Mouse (Mus musculus): ENCODE results near the gene Zfp988.
"Not testable (repeated sequence)": the region's sequence is repeated elsewhere in the genome, so short reads cannot be mapped to it uniquely, and the experiment has no call there.

Gene Zfp988

DNA sequence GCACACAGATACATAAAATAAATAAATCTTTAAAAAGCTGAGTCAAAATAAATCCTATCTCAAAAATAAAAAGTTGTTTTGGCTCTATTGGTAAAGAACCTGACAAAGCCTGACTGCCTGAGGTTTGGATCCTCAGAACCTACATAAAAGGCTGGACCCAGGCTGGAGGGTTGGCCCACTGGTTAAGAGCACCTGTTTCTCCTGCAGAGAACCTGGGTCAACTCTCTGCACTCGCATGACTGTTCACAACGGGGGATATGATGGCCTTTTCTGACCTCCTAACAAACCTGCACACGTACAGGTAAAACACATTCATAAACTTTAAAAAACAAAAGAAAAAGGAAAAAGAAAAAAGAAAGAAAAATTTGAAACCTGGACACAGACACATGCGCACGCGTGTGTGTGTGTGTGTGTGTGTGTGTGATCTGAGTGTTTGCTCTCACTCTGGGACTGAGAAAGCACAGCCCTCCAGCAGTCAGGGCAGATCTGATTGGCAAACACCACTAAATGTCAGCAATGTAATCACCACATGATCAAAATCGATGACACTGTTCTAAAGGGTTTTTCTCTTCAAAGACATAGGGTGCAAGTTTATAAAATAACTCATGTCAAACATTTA lies 34.2 kb downstream of the Zfp988 start:
- POLR2A ChIA-PET: interaction anchor here in 1 of 4 experiments (1.9 kb wide), 1 partner anchor 1796 kb away, joined by 7 read pairs; no protein-coding TSS in a partner anchor
- CTCF ChIA-PET: not testable (repeated sequence)

DNA sequence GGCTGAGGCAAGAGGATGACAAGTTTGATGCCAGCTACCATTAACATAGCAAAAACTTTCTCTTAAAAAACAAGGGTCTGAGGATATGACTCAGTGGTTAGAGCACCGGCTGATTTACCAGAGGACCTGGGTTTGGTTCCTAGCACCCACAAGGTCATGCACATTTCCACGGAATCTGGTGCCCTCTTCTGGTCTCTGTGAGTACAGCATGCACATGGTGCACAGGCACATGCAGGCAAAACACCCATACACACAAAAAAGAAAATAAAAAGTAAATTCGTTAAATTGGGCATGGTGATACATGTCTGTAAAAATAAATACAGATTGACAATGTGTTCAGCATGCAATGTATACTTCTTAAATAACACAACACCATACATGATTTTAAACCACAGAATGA lies 34.8 kb downstream of the Zfp988 start:
- POLR2A ChIA-PET: not testable (repeated sequence)

DNA sequence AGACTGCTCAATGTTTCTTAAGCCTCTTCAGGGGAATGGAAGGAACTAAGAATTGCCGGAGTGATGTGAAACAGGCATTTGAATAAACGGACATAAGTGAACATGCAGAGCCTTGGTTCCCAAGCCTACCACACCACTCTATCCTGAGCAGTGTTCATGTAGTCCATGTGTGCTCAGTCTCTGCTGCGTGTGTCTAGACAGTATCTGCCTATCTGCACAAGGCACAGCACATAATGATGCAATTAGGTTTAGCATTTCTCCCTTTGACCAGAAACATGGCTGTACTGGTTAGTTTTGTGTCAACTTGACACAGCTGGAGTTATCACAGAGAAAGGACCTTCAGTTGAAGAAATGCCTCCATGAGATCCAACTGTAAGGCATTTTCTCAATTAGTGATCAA lies 35.4 kb downstream of the Zfp988 start:
- ChIA-PET CTCF (interaction anchor here in 3 of 4 experiments (0.6 kb wide), 3 partner anchors 1795 to 1796 kb away, joined by 5 to 33 read pairs (median 5); no protein-coding TSS in a partner anchor), POLR2A (interaction anchor here in 3 of 4 experiments (0.6 kb wide), 4 partner anchors 1795 to 1798 kb away, joined by 3 to 19 read pairs (median 10); no protein-coding TSS in a partner anchor)

More for the DNA sequence above, 34.8 kb downstream of the Zfp988 start:
- CTCF ChIA-PET: not testable (repeated sequence)

DNA sequence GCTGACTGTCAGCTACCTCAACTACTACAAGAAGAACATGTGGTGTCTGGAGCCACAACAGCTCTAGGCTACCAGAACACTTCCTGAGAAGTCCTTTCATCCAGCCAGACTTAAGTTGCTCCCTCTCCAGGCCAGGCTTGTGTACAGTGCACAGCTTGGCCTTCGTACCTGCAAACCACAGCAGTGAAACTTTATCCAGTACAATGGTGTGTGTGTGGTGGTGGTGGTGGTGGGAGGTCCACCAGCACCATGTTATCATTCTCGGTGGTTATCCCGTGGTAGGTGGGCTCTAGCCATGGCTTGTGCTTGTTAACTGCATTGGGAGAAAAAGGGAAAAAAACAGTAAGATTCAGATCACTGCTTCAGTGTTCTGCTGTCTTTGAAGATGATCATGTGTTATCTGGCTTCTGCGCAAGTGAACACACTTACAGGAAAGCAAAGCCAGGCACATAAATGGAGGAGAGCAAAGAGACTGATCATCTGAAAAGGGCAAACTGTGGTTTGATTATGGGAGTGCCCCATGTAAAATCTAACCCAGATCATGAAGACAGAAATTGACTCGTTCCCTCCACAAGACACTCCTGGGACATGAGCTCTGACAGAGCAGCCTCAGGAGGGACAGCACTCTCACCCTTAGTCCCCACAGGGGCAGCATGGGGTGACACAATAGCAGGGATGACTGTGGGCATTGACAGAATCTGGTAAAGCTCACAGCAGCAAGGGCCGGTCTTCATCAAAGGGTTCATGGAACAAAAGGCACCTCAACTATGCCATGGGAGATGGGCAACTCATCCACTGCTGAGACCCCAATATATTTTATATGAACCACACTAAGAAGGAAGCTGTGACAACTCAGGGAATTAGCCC lies 37.8 kb downstream of the Zfp988 start:
- POLR2A ChIA-PET: not testable (repeated sequence)
- CTCF ChIA-PET: interaction anchor here in 1 of 4 experiments (0.9 kb wide), 1 partner anchor 1797 kb away, joined by 3 read pairs; no protein-coding TSS in a partner anchor

DNA sequence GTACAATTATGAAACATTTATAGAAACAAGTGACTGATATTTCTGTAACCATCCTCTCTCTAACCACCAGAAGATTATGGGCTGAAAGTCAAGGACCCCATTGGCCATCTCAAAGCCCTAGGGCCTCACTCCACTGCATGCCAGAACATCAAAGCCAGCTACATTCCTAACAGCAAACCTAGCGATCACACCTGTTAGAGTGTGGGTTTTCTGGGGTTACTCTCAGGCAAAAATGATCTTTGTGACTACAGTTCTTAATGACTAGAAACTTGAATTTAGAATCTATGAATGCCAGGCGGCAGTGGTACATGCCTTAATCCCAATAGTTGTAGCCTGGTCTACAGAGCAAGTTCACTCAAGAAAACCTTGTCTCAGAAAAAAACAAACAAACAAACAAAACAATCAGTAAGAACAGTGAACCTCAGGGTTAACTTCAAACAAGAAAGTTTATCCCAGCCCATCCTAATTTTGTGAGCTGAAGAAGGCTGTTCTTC lies 39.6 kb downstream of the Zfp988 start:
- POLR2A ChIA-PET, CTCF ChIA-PET: not testable (repeated sequence)

DNA sequence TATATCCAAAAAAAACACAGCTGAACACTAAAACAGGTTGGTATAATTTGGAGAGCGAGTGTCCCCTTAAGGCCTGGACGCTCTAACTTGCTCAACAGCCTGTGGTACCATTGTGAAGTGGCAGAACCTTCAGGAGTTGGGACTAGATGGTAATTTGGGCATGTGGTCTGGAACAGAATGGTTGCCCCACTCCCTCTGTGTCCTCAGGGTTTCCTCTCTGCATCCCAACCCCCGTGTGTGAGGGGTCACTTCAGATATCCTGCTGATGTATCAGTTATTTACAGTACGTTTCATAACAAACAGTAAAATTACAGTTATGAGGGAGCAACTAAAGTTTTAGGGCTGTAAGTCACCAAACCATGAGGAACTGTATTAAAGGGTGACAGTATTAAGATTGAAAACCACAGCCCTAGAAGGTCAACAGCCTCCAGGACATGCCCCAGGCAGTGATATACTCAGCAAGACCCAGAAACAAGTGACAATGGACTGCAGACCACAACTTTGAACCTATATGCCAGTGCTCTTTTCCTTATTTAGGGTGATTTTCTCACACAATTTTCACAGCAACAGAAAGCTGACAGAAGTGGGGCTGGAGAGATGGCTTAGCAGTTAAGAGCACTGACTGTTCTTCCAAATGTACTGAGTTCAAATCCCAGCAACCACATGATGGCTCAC lies 41.0 kb downstream of the Zfp988 start:
- CTCF ChIA-PET, POLR2A ChIA-PET: not testable (repeated sequence)

DNA sequence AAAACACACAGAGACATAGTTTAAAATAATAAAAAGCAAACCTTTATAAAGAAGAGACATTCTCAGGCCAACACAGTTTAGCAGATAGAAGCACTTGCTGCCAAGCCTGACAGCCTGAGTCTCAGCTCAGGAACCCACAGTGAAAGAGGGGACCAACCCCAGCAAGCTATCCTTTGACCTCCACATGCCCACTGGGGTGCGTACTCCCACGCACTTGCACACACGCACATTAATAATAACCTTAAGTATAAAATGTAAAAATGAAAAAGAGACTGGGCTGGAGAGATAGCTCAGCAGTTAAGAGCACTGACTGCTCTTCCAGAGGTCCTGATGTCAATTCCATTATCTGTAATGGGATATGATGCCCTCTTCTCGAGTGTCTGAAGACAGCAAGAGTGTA lies 41.8 kb downstream of the Zfp988 start:
- POLR2A ChIA-PET: not testable (repeated sequence)

DNA sequence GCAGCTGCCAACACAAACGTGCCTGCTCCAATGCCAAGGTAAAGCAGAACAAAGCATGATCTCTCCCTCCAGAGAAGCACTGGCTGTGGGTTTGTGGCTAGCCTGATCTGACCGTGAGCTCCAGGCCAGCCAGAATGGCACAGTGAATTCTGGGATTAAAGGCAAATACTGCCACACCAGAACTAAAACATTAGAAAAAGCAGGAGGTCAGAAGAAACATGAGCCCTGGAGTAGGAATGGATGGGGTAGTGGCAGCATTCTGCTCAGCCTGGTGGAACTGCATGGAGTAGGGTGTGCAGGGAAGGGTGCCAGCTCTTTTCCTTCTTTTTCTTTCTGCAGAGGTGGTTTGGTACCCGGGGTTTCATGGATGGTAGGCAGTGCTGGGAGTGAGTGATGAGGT lies 42.4 kb downstream of the Zfp988 start:
- CTCF ChIA-PET, POLR2A ChIA-PET: not testable (repeated sequence)

More for the DNA sequence above, 41.8 kb downstream of the Zfp988 start:
- CTCF ChIA-PET: not testable (repeated sequence)

DNA sequence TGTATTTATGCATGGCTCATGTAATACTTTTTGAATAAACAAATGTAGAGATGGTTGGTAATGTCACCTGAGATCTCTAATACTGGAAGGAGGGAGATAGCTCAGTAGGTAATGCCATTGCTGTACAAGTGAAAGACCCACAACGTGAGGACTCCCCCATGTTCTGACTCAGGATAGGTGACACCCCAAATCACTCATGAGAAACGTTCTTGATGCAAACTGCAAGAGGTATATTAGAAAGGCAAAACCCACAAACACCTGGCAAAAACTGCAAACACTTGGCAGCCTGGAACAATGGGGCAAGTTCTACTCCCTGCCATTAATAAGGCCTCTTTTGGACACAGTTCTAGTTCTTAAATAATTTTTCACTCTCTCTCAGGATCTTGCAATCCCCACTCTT lies 42.9 kb downstream of the Zfp988 start:
- CTCF ChIA-PET: not testable (repeated sequence)

DNA sequence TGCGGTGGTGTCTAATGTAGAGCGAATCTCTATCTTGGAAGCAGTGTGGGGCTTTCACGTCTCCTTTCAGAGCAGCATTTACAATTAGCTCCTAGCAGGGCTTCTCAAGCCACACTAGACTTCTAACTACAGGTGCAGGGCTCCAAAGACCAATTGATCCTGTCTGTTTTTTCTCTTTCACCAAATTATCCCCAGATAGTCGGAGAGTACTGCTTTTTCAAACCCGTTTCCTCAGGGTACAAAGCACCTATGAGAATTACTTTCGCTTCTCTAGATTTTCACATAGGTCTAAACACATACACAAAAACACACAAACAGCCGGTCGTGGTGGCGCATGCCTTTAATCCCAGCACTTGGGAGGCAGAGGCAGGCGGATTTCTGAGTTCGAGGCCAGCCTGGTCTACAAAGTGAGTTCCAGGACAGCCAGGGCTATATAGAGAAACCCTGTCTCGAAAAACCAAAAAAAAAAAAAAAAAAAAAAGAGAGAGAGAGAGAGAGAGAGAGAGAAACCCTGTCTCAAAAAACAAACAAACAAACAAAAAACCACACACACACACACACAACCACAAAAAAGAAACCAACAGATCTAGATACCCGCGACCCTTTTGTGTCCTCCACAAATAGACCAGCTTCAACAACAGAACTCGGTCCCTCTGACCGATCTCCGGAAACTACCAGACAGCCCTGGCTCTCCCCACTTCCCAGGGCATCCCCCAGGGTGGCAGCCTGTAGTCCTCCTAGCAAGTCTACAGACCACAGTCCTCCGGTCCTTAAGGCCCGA lies 43.6 kb downstream of the Zfp988 start:
- POLR2A ChIA-PET, CTCF ChIA-PET: not testable (repeated sequence)

More for the DNA sequence above, 42.9 kb downstream of the Zfp988 start:
- POLR2A ChIA-PET: not testable (repeated sequence)

DNA sequence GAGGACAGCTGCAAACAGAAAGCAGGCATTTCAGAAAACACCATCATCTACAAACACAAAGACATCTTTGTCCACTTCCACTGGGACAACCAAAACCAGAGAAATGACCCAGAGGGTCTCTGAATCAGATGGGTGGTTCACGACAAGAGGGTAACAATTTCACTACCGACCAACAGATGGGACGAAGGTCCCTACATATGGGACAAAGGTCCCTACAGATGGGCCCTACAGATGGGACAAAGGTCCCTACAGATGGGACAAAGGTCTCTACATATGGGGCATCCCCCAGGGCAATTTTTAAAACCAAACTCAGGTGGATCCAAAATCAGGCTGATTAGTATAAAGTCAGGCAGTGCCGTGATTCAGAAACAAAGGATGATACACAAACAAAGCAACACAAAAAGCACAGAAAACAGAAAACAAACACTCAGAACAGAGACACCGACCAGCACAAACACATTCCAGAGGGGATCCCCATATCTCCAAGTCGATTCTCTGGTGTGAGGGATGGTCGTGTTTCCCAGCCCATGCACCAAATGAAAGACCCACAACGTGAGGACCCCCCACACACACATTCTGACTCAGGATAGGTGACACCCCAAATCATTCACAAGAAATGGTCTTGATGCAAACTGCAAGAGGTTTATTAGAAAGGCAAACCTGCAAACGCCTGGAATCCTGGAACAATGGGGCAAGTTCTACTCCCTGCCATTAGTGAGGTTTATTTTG lies 44.4 kb downstream of the Zfp988 start:
- CTCF ChIA-PET: not testable (repeated sequence)
- POLR2A ChIA-PET: interaction anchor here in 1 of 4 experiments (1.2 kb wide), 2 partner anchors 13 to 1795 kb away, joined by 4 to 7 read pairs; no protein-coding TSS in a partner anchor

DNA sequence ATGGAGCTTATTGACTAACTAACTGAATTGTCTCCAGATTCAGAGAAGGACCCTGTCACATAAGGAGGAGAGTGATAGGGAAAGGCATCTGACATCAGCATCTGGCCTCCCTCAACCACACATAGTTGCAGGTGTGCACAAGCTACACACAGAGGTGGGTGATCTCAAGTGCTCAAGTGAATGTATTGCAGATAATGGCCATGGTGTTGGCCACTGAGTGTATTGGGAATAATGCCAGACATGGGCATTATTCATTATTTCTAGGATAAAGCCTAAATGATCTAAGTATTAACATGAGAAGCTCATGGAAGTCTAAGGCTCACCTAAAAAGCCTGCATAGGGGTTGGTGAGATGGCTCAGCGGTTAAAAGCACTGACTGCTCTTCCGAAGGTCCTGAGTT lies 45.1 kb downstream of the Zfp988 start:
- POLR2A ChIA-PET: interaction anchor here in 1 of 4 experiments (1.2 kb wide), 2 partner anchors 13 to 1796 kb away, joined by 4 to 7 read pairs; no protein-coding TSS in a partner anchor
- CTCF ChIA-PET: not testable (repeated sequence)

DNA sequence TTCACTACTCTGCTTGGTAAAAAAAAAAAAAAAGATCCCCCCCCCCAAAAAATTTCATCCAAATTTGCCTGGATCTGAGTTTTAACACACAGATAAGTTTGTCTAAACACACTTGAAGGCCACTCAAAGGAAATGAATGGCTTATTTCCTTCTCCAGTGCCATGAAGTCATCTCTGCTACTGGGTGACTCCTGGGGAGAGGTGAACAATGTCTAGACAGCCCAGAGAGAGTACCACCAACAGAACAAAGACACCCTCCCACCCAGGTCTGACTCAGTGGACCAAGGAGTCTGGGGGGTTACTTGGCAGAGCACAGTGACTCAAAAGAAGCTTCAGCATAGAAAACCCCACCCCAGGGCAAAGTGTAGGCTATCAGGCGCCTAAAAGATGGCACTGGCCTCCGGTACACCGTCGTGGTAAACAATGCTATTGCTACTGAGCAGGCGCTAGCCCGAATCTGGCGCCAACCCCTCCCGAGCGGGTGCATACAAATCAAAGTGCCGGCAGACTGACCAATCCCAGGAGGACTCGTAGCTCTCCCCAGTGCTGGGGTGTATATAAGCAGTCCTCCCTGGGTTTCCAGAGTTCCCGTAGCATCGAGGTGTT lies 46.0 kb downstream of the Zfp988 start:
- POLR2A ChIA-PET: interaction anchor here in 1 of 4 experiments (1.2 kb wide), 1 partner anchor 1796 kb away, joined by 7 read pairs; no protein-coding TSS in a partner anchor
- CTCF ChIA-PET: not testable (repeated sequence)

DNA sequence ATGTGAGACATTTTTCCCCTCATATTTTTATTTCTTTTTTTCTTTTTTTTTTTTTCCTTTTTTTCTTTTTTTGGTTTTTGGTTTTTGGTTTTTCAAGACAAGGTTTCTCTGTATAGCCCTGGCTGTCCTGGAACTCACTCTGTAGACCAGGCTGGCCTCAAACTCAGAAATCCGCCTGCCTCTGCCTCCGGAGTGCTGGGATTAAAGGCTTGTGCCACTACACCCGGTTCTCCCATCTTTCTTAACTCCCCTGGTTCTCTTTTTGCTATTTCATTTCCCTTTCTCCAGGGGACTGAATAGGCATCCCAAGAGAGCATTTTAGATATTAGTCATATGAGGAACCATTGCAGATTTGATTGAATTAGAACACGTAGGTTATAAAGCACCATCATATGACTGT lies 48.2 kb downstream of the Zfp988 start:
- CTCF ChIA-PET, POLR2A ChIA-PET: not testable (repeated sequence)

DNA sequence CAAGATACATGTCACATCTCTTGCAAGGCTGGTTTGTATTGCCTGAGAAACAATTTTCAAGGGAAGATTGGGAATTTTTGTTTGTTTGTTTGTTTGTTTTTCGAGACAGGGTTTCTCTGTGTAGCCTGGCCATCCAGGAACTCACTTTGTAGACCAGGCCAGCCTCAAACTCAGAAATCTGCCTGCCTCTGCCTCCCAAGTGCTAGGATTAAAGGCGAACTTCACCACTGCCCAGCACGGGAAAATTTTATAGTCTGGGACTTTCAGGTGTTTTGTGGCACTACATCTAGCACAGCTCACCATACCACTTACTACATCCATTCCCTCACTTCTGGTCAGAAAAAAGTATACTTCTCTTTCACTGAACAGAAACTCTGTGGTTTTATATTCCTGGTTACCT lies 50.6 kb downstream of the Zfp988 start:
- CTCF ChIA-PET, POLR2A ChIA-PET: not testable (repeated sequence)

DNA sequence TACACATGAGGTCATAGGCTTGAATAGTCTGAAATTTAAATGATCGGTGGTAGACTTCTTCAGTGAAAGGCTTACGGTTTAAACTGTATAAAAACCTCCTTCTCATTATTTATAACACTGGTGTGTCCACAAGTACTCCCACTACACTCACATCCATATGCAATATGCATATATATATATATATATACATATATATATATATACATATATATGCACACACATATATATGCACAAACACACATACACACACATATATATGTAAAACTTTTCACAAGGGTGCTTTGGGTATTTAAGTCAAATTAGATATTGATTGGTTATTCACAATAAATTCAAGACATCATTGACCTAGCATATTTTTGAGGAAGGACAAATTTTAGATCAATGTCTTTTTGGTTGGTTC lies 51.7 kb downstream of the Zfp988 start:
- CTCF ChIA-PET, POLR2A ChIA-PET: not testable (repeated sequence)

DNA sequence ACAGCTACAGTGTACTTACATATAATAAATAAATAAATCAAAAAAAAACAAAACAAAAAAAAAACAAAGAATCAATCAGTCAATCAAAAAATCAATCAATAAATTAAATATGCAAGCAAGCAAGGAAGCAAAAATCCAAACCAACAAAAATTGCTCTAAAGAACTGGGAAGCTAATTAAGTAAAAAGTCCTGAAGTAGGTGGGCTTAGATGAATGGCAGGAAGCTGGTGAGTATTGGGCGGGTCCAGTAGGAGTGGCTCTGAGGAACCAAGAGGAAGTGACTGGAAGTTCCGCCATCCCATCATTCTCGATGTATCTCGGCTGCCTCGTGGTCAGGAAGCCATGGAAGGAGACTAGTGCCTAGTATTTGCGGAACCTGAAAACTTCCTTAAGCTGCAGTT lies 55.5 kb downstream of the Zfp988 start, which contains the start of gene Zfp978:
Zfp978 (plus strand) TSS at position 301 of the 400 bp plus-strand sequence.
- CTCF ChIA-PET, POLR2A ChIA-PET: not testable (repeated sequence)

DNA sequence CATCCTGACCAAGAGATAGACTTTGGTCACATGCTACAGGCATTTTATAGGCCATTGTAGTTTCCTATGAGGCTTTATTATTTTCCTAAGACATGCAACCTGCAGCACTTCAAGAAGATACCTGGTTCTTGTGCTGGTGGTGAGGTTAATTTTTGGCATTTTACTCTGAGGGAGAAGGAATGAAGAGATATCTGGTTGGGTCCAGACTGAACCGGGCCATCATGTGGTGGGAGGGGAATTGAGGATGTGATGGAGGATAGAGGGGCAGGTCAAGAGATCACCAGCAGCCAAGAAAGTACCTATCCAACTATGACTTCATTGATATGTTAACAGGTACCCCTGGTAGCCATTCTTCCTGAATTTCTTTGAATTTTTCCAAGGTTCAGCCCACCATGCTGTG lies 56.4 kb downstream of the Zfp988 start:
- POLR2A ChIA-PET, CTCF ChIA-PET: not testable (repeated sequence)

Data from embryonic stem cell, embryonic (primary cell).